Mouse (Mus musculus) left cerebral cortex, postnatal 10 days (tissue): ENCODE results near the gene Kctd11. TPM values are rescaled to one million over a fixed set of nuclear protein-coding genes. Genes with fewer than 3 reads are reported as not detected.

Experiments used
- DNase-seq, 2 experiments: peaks; one replicate each; pipeline ENCODE4 v3.0.0; 2021 to 2022; ENCODE audit warnings: low spot score in 2 of 2, mixed read lengths in 1 of 2; ENCODE audit errors: extremely low spot score in 1 of 2
- intact Hi-C: fragments of 180-260 bp; cut with DNase I; formaldehyde crosslinking; loops from one replicate; pipeline ENCODE4 v1.15.1; 2025
- microRNA-seq: library from miRNA; unstranded; fragments of <30 nt; microRNA quantifications from one replicate; pipeline ENCODE4 v1.2.0, GENCODE M21; 2022
- total RNA-seq, 2 experiments: library from RNA; stranded (reverse); gene quantifications; 2 replicates each; pipeline ENCODE4 v1.2.3; 2021

The Kctd11 gene
- total RNA-seq, 2 experiments from 2014 or later, result 0.57 to 0.62 TPM

DNA sequence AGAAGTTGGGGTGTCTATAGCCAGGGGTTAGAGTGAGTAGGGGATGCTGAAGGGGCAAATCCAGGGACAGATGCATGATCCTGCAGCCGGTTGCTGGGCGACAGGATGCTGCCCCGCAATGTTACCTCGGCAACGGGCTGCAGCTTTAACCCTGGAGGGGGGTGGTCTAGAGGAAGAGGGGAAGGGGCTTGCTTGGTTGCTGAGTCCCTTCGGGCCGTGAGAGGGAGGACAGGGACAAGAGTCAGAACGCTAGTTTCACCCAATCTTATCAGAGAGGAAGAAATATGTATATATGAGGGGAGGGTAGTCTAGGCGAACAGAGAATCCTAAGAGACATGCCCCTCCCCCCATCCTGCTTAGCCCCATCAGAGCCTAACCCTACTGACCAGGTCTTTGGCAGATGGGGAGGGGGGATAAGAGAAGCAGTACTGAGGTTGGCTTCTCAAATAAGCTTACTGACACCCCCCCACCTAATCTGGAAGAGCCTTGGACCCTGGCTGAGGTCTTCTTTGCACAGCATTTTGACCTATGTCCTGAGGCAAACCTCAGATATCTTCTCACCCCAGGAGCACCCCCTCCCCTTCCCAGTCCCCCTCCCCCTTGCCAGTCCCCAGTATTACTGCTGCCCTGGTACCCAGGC lies 45.8 kb downstream of the Kctd11 start:
- DNase-seq, result no peak
- intact Hi-C loops, result loop anchor here (5.0 kb wide), 2 partner anchors 33 to 78 kb away; partner anchors contain the start of genes Fgf11 and Polr2a

GRCm38 (mm10) chr11:69834001-69834549 lies 47.1 kb downstream of the Kctd11 start:
- no peak for DNase-seq
- intact Hi-C loops, result no loop called here

- intact Hi-C loops, result no loop called here
- no peak for DNase-seq
Measured at GRCm38 (mm10) chr11:69833554-69833953, 47.7 kb downstream of the Kctd11 start.

GRCm38 (mm10) chr11:69828832-69829231 lies 52.4 kb downstream of the Kctd11 start:
- intact Hi-C loops, result no loop called here
- no peak for DNase-seq

Small RNA genes within 50 kb of the gene (microRNA-seq; reads per million reads assigned to microRNA genes)
- not detected for gene Mir6924

Other genes starting within 250 kb of the Kctd11 start
- gene Fxr2, start 248.4 kb downstream of the Kctd11 start, total RNA-seq, result 10 to 100 TPM; 92.0 to 99.4 TPM
- not detected for gene Sox15, start 226.1 kb downstream of the Kctd11 start, total RNA-seq
- 10 to 100 TPM; 87.3 to 95.6 TPM for gene Mpdu1, start 218.8 kb downstream of the Kctd11 start, total RNA-seq
- 10 to 100 TPM; 11.6 to 12.2 TPM for gene Cd68, start 215.3 kb downstream of the Kctd11 start, total RNA-seq
- 100 to 1,000 TPM; 455 to 466 TPM for gene Eif4a1, start 209.0 kb downstream of the Kctd11 start, total RNA-seq
- gene Senp3, start 199.3 kb downstream of the Kctd11 start, total RNA-seq, result 100 to 1,000 TPM in 1 of 2 experiments, 10 to 100 TPM in 1; 96.9 to 103 TPM
- gene Tnfsf13, start 195.6 kb downstream of the Kctd11 start, total RNA-seq, result 1 to 10 TPM in 1 of 2 experiments, under 1 TPM in 1; 0.39 to 1.6 TPM
- gene Tnfsf12, start 185.6 kb downstream of the Kctd11 start, total RNA-seq, result 1 to 10 TPM; 7.4 TPM
- gene Tnfsfm13, start 185.3 kb downstream of the Kctd11 start, total RNA-seq, result 1 to 10 TPM in 1 of 2 experiments, under 1 TPM in 1; 0.81 to 1.5 TPM
- 10 to 100 TPM; 52.1 to 52.9 TPM for gene Polr2a, start 122.8 kb downstream of the Kctd11 start, total RNA-seq
- gene Slc35g3, start 119.4 kb downstream of the Kctd11 start, total RNA-seq, result not detected
- gene Zbtb4, start 115.5 kb downstream of the Kctd11 start, total RNA-seq, result 10 to 100 TPM; 57.1 to 67.6 TPM
- gene Chrnb1, start 85.5 kb downstream of the Kctd11 start, total RNA-seq, result 1 to 10 TPM in 1 of 2 experiments, under 1 TPM in 1; 0.95 to 1.2 TPM
- gene Fgf11, start 79.5 kb downstream of the Kctd11 start, total RNA-seq, result 10 to 100 TPM; 20.0 to 21.5 TPM
- not detected for gene Tmem102, start 75.8 kb downstream of the Kctd11 start, total RNA-seq
- not detected for gene Gm39566, start 66.1 kb downstream of the Kctd11 start, total RNA-seq
- gene Spem2, start 62.9 kb downstream of the Kctd11 start, total RNA-seq, result not detected
- gene Spem1, start 59.2 kb downstream of the Kctd11 start, total RNA-seq, result under 1 TPM; 0.45 to 0.57 TPM
- gene Nlgn2, start 43.6 kb downstream of the Kctd11 start, total RNA-seq, result 100 to 1,000 TPM; 268 to 274 TPM
- 100 to 1,000 TPM; 151 to 159 TPM for gene Tmem256, start 42.9 kb downstream of the Kctd11 start, total RNA-seq
- 10 to 100 TPM; 28.4 to 32.2 TPM for gene Plscr3, start 35.0 kb downstream of the Kctd11 start, total RNA-seq
- gene Tnk1, start 22.7 kb downstream of the Kctd11 start, total RNA-seq, result under 1 TPM; 0.11 to 0.14 TPM
- not detected for gene Tmem95, start 3.4 kb downstream of the Kctd11 start, total RNA-seq
- gene Acap1, start 14.1 kb upstream of the Kctd11 start, total RNA-seq, result under 1 TPM; 0.15 to 0.26 TPM
- 1 to 10 TPM; 1.8 TPM for gene 2810408A11Rik, start 19.6 kb upstream of the Kctd11 start, total RNA-seq
- 100 to 1,000 TPM; 126 to 129 TPM for gene Neurl4, start 19.7 kb upstream of the Kctd11 start, total RNA-seq
- 10 to 100 TPM; 24.8 to 25.7 TPM for gene Gps2, start 32.5 kb upstream of the Kctd11 start, total RNA-seq
- 100 to 1,000 TPM; 525 to 535 TPM for gene Eif5a, start 40.6 kb upstream of the Kctd11 start, total RNA-seq
- 1 to 10 TPM; 9.5 TPM for gene Ybx2, start 54.4 kb upstream of the Kctd11 start, total RNA-seq
- gene Slc2a4, start 66.8 kb upstream of the Kctd11 start, total RNA-seq, result 1 to 10 TPM; 1.3 to 1.4 TPM
- gene Cldn7, start 83.4 kb upstream of the Kctd11 start, total RNA-seq, result not detected
- gene Ctdnep1, start 99.8 kb upstream of the Kctd11 start, total RNA-seq, result 100 to 1,000 TPM; 104 to 118 TPM
- 100 to 1,000 TPM; 114 to 125 TPM for gene Elp5, start 101.1 kb upstream of the Kctd11 start, total RNA-seq
- gene Gabarap, start 109.7 kb upstream of the Kctd11 start, total RNA-seq, result 100 to 1,000 TPM; 252 to 266 TPM
- gene Phf23, start 114.4 kb upstream of the Kctd11 start, total RNA-seq, result 10 to 100 TPM; 35.2 to 38.6 TPM
- 10 to 100 TPM; 27.5 to 30.3 TPM for gene Dvl2, start 119.2 kb upstream of the Kctd11 start, total RNA-seq
- 10 to 100 TPM; 44.8 to 48.0 TPM for gene Acadvl, start 134.0 kb upstream of the Kctd11 start, total RNA-seq
- 100 to 1,000 TPM; 871 to 875 TPM for gene Dlg4, start 135.5 kb upstream of the Kctd11 start, total RNA-seq
- 1 to 10 TPM; 1.4 to 1.5 TPM for gene Asgr1, start 172.7 kb upstream of the Kctd11 start, total RNA-seq
- gene Asgr2, start 211.2 kb upstream of the Kctd11 start, total RNA-seq, result not detected
- under 1 TPM; 0.30 to 0.36 TPM for gene Mgl2, start 248.9 kb upstream of the Kctd11 start, total RNA-seq